Mouse (Mus musculus): ENCODE measurements around the gene Hmgb1. TPM values are rescaled to one million over a fixed set of nuclear protein-coding genes. Genes with fewer than 3 reads are reported as not detected.

Hmgb1 gene
- polyA plus RNA-seq, 1 experiment, result 88.6 TPM

DNA sequence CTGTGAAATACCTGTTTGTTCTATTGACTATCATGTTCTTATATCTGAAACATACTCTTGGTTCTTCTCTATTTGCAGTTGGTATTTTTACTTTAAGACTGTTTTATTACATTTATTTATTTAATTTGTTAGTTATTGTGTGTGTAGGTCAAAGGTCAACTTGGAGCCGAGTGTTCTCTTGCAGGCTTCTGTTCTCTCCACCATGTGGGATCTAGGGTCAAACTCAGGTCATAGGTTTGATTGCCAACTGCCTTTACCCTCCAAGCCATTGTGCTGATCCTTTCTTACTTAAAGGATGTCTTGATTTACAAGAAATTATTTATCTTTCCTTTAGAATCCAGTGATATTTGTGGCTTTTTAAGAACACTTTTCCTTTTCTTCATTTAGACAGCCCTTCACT, 12.3 kb upstream of the Hmgb1 start:
- Histone ChIP-seq H3K79me2 (ENCODE audit: control insufficient read depth, insufficient read depth) (peaks cover 40% of the 10 kb centered on the region), H3ac (ENCODE audit: control insufficient read depth, insufficient read length) (no peak overlapping the region), H3K4me2 (ENCODE audit: low read depth) (no peak overlapping the region), H3K4me3 (no peak overlapping the region), H3K36me3 (ENCODE audit: control insufficient read depth, insufficient read depth) (peaks cover 55% of the 10 kb centered on the region), H3K27me3 (ENCODE audit: control insufficient read depth, insufficient read depth, insufficient read length) (no peaks in the 10 kb centered on the region)
- TF ChIP-seq CEBPB (IDR thresholded peaks at IDR 0.05; ENCODE audit: insufficient read depth, poor library complexity, severe bottlenecking), result no peak
- TF ChIP-seq MYOG (IDR thresholded peaks at IDR 0.05; ENCODE audit: control insufficient read depth in 1 of 3, insufficient read depth in 1 of 3, insufficient read length in 2 of 3, low read depth in 2 of 3), result no peak
- TF ChIP-seq POLR2AphosphoS2 (IDR thresholded peaks at IDR 0.05; ENCODE audit: insufficient read length, low read depth), result no peak
- TF ChIP-seq POLR2A (IDR thresholded peaks at IDR 0.05; ENCODE audit: insufficient read length, low read depth), result no peak
- TF ChIP-seq E2F4 (IDR thresholded peaks at IDR 0.05; ENCODE audit: insufficient read depth), result no peak

DNA sequence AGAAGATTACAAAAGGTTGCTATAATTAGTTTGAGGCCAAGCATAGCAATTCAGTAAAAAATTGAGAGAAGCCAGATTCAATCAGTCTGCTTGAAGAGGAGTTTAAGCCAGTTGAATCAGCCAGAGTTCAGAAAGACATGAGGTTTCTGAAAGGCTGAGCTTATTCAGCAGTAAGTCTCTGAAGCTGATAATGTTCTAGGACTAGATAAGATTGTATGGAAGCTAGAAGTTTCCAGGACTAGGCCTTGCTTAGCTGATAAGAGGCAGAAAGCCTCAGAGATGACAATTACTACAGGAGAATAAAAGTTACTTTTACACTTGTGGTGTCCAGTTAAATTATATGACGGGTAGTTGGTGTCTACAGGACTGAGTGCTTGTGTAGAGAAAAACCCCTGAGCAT, 5.9 kb upstream of the Hmgb1 start:
- H3K27me3 ChIP-seq (ENCODE audit: control insufficient read depth, insufficient read depth, insufficient read length), result no peaks in the 10 kb centered on the region
- H3K4me3 ChIP-seq, result no peak overlapping the region
- no peak overlapping the region for H3ac ChIP-seq (ENCODE audit: control insufficient read depth, insufficient read length)
- no peak for TF ChIP-seq REST (IDR thresholded peaks at IDR 0.05; ENCODE audit: insufficient read depth, insufficient read length)
- TF ChIP-seq MYOD1 (IDR thresholded peaks at IDR 0.05; ENCODE audit: control insufficient read depth in 1 of 3, insufficient read length in 2 of 3, low read depth in 2 of 3), result no peak
- no peak for TF ChIP-seq TCF3 (IDR thresholded peaks at IDR 0.05; ENCODE audit: insufficient read length, low read depth)
- no peak for TF ChIP-seq E2F4 (IDR thresholded peaks at IDR 0.05; ENCODE audit: insufficient read depth)
- no peak for TF ChIP-seq SRF (IDR thresholded peaks at IDR 0.05; ENCODE audit: control insufficient read depth, insufficient read length, low read depth)
- TF ChIP-seq POLR2A (IDR thresholded peaks at IDR 0.05; ENCODE audit: insufficient read length, low read depth), result no peak
- no peak for TF ChIP-seq USF1 (IDR thresholded peaks at IDR 0.05; ENCODE audit: low read depth)
- TF ChIP-seq TCF12 (IDR thresholded peaks at IDR 0.05; ENCODE audit: insufficient read depth, poor library complexity, severe bottlenecking), result no peak
- TF ChIP-seq POLR2AphosphoS2 (IDR thresholded peaks at IDR 0.05; ENCODE audit: insufficient read length, low read depth), result no peak
- no peak for TF ChIP-seq MYOG (IDR thresholded peaks at IDR 0.05; ENCODE audit: control insufficient read depth in 1 of 3, insufficient read depth in 1 of 3, insufficient read length in 2 of 3, low read depth in 2 of 3)
- no peak for TF ChIP-seq CEBPB (IDR thresholded peaks at IDR 0.05; ENCODE audit: insufficient read depth, poor library complexity, severe bottlenecking)
- TF ChIP-seq MAX (IDR thresholded peaks at IDR 0.05; ENCODE audit: low read depth), result no peak
- peaks cover 60% of the 10 kb centered on the region for H3K36me3 ChIP-seq (ENCODE audit: control insufficient read depth, insufficient read depth)
- no peak overlapping the region for H3K4me2 ChIP-seq (ENCODE audit: low read depth)
- peaks cover 40% of the 10 kb centered on the region for H3K79me2 ChIP-seq (ENCODE audit: control insufficient read depth, insufficient read depth)

DNA sequence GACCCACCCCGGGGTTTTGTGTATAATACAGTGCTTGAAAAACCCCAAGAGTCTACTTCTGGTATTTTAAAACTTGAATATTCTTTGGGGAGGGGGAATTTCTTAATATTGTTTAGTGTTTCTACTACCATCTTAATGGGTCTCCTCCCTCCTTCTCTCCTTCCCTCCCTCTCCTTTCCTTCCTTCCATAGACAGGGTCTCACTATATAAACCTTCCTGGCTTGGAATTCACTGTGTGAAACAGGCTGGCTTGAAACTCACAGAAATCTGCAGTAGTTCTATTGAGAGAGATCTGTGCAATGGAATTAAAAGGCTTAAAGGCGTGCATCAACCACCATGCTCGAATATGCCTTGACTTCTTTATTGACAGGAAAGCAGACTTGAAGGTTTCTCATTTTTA, 1.5 kb upstream of the Hmgb1 start:
- peaks cover 26% of the 10 kb centered on the region for H3K36me3 ChIP-seq (ENCODE audit: control insufficient read depth, insufficient read depth)
- TF ChIP-seq POLR2AphosphoS2 (IDR thresholded peaks at IDR 0.05; ENCODE audit: insufficient read length, low read depth), result no peak
- TF ChIP-seq E2F4 (IDR thresholded peaks at IDR 0.05; ENCODE audit: insufficient read depth), result no peak
- TF ChIP-seq MYOD1 (IDR thresholded peaks at IDR 0.05; ENCODE audit: control insufficient read depth in 1 of 3, insufficient read length in 2 of 3, low read depth in 2 of 3), result no peak
- no peak for TF ChIP-seq USF1 (IDR thresholded peaks at IDR 0.05; ENCODE audit: low read depth)
- no peak for TF ChIP-seq TCF3 (IDR thresholded peaks at IDR 0.05; ENCODE audit: insufficient read length, low read depth)
- TF ChIP-seq TCF12 (IDR thresholded peaks at IDR 0.05; ENCODE audit: insufficient read depth, poor library complexity, severe bottlenecking), result no peak
- no peak for TF ChIP-seq MYOG (IDR thresholded peaks at IDR 0.05; ENCODE audit: control insufficient read depth in 1 of 3, insufficient read depth in 1 of 3, insufficient read length in 2 of 3, low read depth in 2 of 3)
- no peak for TF ChIP-seq CEBPB (IDR thresholded peaks at IDR 0.05; ENCODE audit: insufficient read depth, poor library complexity, severe bottlenecking)
- TF ChIP-seq POLR2A (IDR thresholded peaks at IDR 0.05; ENCODE audit: insufficient read length, low read depth), result no peak
- no peak for TF ChIP-seq REST (IDR thresholded peaks at IDR 0.05; ENCODE audit: insufficient read depth, insufficient read length)
- TF ChIP-seq MAX (IDR thresholded peaks at IDR 0.05; ENCODE audit: low read depth), result no peak
- TF ChIP-seq SRF (IDR thresholded peaks at IDR 0.05; ENCODE audit: control insufficient read depth, insufficient read length, low read depth), result no peak
- H3ac ChIP-seq (ENCODE audit: control insufficient read depth, insufficient read length), result no peak overlapping the region
- H3K27me3 ChIP-seq (ENCODE audit: control insufficient read depth, insufficient read depth, insufficient read length), result no peaks in the 10 kb centered on the region
- H3K4me3 ChIP-seq, result peak overlapping the region; percentile 99
- H3K79me2 ChIP-seq (ENCODE audit: control insufficient read depth, insufficient read depth), result peaks cover 42% of the 10 kb centered on the region
- peak overlapping the region; percentile 94 for H3K4me2 ChIP-seq (ENCODE audit: low read depth)

DNA sequence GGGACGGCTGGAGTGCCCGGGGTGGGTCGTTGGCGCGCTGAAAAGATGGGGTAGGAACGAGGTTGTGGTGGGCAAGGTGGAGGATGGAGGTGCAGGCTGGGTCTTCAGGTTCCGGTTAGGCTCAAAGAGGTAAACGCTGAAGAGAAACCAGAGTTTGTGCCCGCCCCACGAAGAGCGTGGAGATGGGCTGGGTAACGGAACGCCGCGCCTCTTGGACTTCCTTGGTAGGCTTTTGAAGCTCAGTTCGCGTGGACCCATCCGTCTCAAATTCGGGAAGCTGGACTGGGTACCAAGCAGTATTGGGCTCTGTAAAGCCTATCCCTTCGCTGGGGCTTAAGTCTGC, 526 bp upstream of the Hmgb1 start:
- Histone ChIP-seq H3K27me3 (ENCODE audit: control insufficient read depth, insufficient read depth, insufficient read length) (no peaks in the 10 kb centered on the region), H3K36me3 (ENCODE audit: control insufficient read depth, insufficient read depth) (peaks cover 16% of the 10 kb centered on the region), H3K4me2 (ENCODE audit: low read depth) (peak overlapping the region; percentile 94), H3ac (ENCODE audit: control insufficient read depth, insufficient read length) (peak overlapping the region; percentile 41), H3K79me2 (ENCODE audit: control insufficient read depth, insufficient read depth) (peaks cover 42% of the 10 kb centered on the region), H3K4me3 (peak overlapping the region; percentile 99)
- TF ChIP-seq SRF (IDR thresholded peaks at IDR 0.05; ENCODE audit: control insufficient read depth, insufficient read length, low read depth) (no peak), POLR2AphosphoS2 (IDR thresholded peaks at IDR 0.05; ENCODE audit: insufficient read length, low read depth) (no peak), MAX (IDR thresholded peaks at IDR 0.05; ENCODE audit: low read depth) (no peak), USF1 (IDR thresholded peaks at IDR 0.05; ENCODE audit: low read depth) (no peak), MYOG (IDR thresholded peaks at IDR 0.05; ENCODE audit: control insufficient read depth in 1 of 3, insufficient read depth in 1 of 3, insufficient read length in 2 of 3, low read depth in 2 of 3) (no peak), E2F4 (IDR thresholded peaks at IDR 0.05; ENCODE audit: insufficient read depth) (no peak), POLR2A (IDR thresholded peaks at IDR 0.05; ENCODE audit: insufficient read length, low read depth) (no peak), CEBPB (IDR thresholded peaks at IDR 0.05; ENCODE audit: insufficient read depth, poor library complexity, severe bottlenecking) (no peak), TCF3 (IDR thresholded peaks at IDR 0.05; ENCODE audit: insufficient read length, low read depth) (no peak), MYOD1 (IDR thresholded peaks at IDR 0.05; ENCODE audit: control insufficient read depth in 1 of 3, insufficient read length in 2 of 3, low read depth in 2 of 3) (no peak), TCF12 (IDR thresholded peaks at IDR 0.05; ENCODE audit: insufficient read depth, poor library complexity, severe bottlenecking) (no peak), REST (IDR thresholded peaks at IDR 0.05; ENCODE audit: insufficient read depth, insufficient read length) (no peak)

DNA sequence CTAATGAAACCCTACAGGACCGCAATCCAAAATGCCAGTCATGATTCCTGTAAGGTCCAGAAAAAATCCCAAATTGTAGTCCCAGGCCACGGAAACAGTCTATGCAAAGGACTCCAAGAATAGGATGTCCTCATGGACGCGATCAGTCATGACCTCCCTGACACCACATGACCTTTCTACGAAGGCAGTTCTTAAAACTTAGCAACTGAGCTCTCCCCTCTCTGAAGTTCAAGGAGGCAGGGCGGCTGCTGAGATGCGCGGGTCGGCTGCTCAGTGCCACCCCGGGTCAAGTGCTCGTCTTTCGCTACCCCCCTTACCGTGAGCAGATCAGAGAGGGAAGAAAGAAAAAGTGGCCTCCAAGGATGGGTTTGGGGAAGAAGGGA, 577 bp downstream of the Hmgb1 start:
- TF ChIP-seq MYOG (IDR thresholded peaks at IDR 0.05; ENCODE audit: control insufficient read depth in 1 of 3, insufficient read depth in 1 of 3, insufficient read length in 2 of 3, low read depth in 2 of 3) (no peak), USF1 (IDR thresholded peaks at IDR 0.05; ENCODE audit: low read depth) (peak; percentile 43), SRF (IDR thresholded peaks at IDR 0.05; ENCODE audit: control insufficient read depth, insufficient read length, low read depth) (no peak), MAX (IDR thresholded peaks at IDR 0.05; ENCODE audit: low read depth) (no peak), REST (IDR thresholded peaks at IDR 0.05; ENCODE audit: insufficient read depth, insufficient read length) (no peak)
- Histone ChIP-seq H3K79me2 (ENCODE audit: control insufficient read depth, insufficient read depth) (peaks cover 38% of the 10 kb centered on the region), H3K4me3 (peak overlapping the region; percentile 99), H3ac (ENCODE audit: control insufficient read depth, insufficient read length) (peak overlapping the region; percentile 41), H3K4me2 (ENCODE audit: low read depth) (peak overlapping the region; percentile 62), H3K36me3 (ENCODE audit: control insufficient read depth, insufficient read depth) (peaks cover 8% of the 10 kb centered on the region), H3K27me3 (ENCODE audit: control insufficient read depth, insufficient read depth, insufficient read length) (no peaks in the 10 kb centered on the region)
